Mouse (Mus musculus) brown adipose tissue, adult 24 weeks (tissue): ENCODE results near the gene Sowaha. TPM values are rescaled to one million over a fixed set of nuclear protein-coding genes. Genes with fewer than 3 reads are reported as not detected.

Experiments
- H3K27ac ChIP-seq: fragments of 200-500 bp; replicated peaks from 2 replicates; pipeline ENCODE4 v1.5.1; 2012; ENCODE audit warnings: low read depth, mild to moderate bottlenecking, low read length
- H3K4me1 ChIP-seq: fragments of 200-500 bp; 2 replicates; pipeline ENCODE4 v1.6.1; 2012; ENCODE audit warnings: low read length, mixed read lengths; ENCODE audit not compliant: control insufficient read depth, insufficient read depth, insufficient read length
- H3K4me3 ChIP-seq: fragments of 200-500 bp; 2 replicates; pipeline ENCODE4 v1.5.1; 2012; ENCODE audit warnings: low read depth, mild to moderate bottlenecking, low read length, moderate library complexity; ENCODE audit not compliant: insufficient read depth
- polyA plus RNA-seq: library from polyadenylated mRNA; stranded (reverse); fragments of >200 nt; gene quantifications from 2 replicates; pipeline ENCODE4 v1.2.4, GENCODE M21; 2012; ENCODE audit not compliant: missing spikeins, insufficient read depth, insufficient read length

Sowaha gene
- polyA plus RNA-seq, 1 experiment: not detected

GRCm38 (mm10) chr11:53516775-53517627, 36.9 kb upstream of the Sowaha start:
- H3K4me3 ChIP-seq: no peak overlapping the region
- no peak overlapping the region for H3K27ac ChIP-seq
- H3K4me1 ChIP-seq: peaks cover 4% of the 10 kb centered on the region; the same call in 1 of the 2 replicates

- Histone ChIP-seq H3K4me1 (peaks cover 21% of the 10 kb centered on the region), H3K4me3 (no peak overlapping the region), H3K27ac (no peak overlapping the region)
Measured at GRCm38 (mm10) chr11:53510351-53510750, 30.3 kb upstream of the Sowaha start.

GRCm38 (mm10) chr11:53508591-53508990, 28.5 kb upstream of the Sowaha start:
- H3K4me3 ChIP-seq: no peak overlapping the region
- peaks cover 23% of the 10 kb centered on the region for H3K4me1 ChIP-seq
- H3K27ac ChIP-seq: peak overlapping the region; percentile 70

- Histone ChIP-seq H3K4me3 (no peak overlapping the region), H3K4me1 (peaks cover 23% of the 10 kb centered on the region), H3K27ac (peak overlapping the region; percentile 92)
Measured at GRCm38 (mm10) chr11:53508152-53508551, 28.1 kb upstream of the Sowaha start.

- peaks cover 23% of the 10 kb centered on the region for H3K4me1 ChIP-seq
- H3K27ac ChIP-seq: peak overlapping the region; percentile 92
- H3K4me3 ChIP-seq: no peak overlapping the region
Measured at GRCm38 (mm10) chr11:53507098-53507805, 27.2 kb upstream of the Sowaha start.

- Histone ChIP-seq H3K4me3 (no peak overlapping the region), H3K27ac (no peak overlapping the region), H3K4me1 (peaks cover 32% of the 10 kb centered on the region)
Measured at GRCm38 (mm10) chr11:53505026-53505663, 25.1 kb upstream of the Sowaha start.

GRCm38 (mm10) chr11:53504376-53504775, 24.3 kb upstream of the Sowaha start:
- H3K4me1 ChIP-seq: peaks cover 27% of the 10 kb centered on the region
- no peak overlapping the region for H3K4me3 ChIP-seq
- no peak overlapping the region for H3K27ac ChIP-seq

- Histone ChIP-seq H3K4me1 (peaks cover 24% of the 10 kb centered on the region), H3K4me3 (no peak overlapping the region), H3K27ac (no peak overlapping the region)
Measured at GRCm38 (mm10) chr11:53503738-53504137, 23.7 kb upstream of the Sowaha start.

GRCm38 (mm10) chr11:53502039-53502765, 22.1 kb upstream of the Sowaha start:
- peaks cover 13% of the 10 kb centered on the region for H3K4me1 ChIP-seq
- H3K4me3 ChIP-seq: no peak overlapping the region
- no peak overlapping the region for H3K27ac ChIP-seq

GRCm38 (mm10) chr11:53500569-53500968, 20.5 kb upstream of the Sowaha start:
- Histone ChIP-seq H3K27ac (no peak overlapping the region), H3K4me1 (peaks cover 11% of the 10 kb centered on the region), H3K4me3 (no peak overlapping the region)

GRCm38 (mm10) chr11:53496946-53497345, 16.9 kb upstream of the Sowaha start:
- Histone ChIP-seq H3K4me3 (no peak overlapping the region), H3K4me1 (peaks cover 13% of the 10 kb centered on the region), H3K27ac (no peak overlapping the region)

- Histone ChIP-seq H3K4me1 (peaks cover 4% of the 10 kb centered on the region; the same call in 1 of the 2 replicates), H3K27ac (peak overlapping the region; percentile 56)
Measured at GRCm38 (mm10) chr11:53495417-53495816, 15.3 kb upstream of the Sowaha start.

GRCm38 (mm10) chr11:53493243-53493955, 13.3 kb upstream of the Sowaha start:
- peaks cover 4% of the 10 kb centered on the region; the same call in 1 of the 2 replicates for H3K4me1 ChIP-seq
- no peak overlapping the region for H3K27ac ChIP-seq
- H3K4me3 ChIP-seq: no peak overlapping the region

More at GRCm38 (mm10) chr11:53495417-53495816, 15.3 kb upstream of the Sowaha start:
- H3K4me3 ChIP-seq: no peak overlapping the region

GRCm38 (mm10) chr11:53491954-53492401, 11.9 kb upstream of the Sowaha start:
- peaks cover 4% of the 10 kb centered on the region; the same call in 1 of the 2 replicates for H3K4me1 ChIP-seq
- H3K4me3 ChIP-seq: no peak overlapping the region
- H3K27ac ChIP-seq: peak overlapping the region; percentile 78
